Mouse (Mus musculus) bone marrow, adult 2 months (tissue): ENCODE results near the gene Olfr263. TPM values are rescaled to one million over a fixed set of nuclear protein-coding genes. Genes with fewer than 3 reads are reported as not detected.

ENCODE experiments used
- H3K27ac ChIP-seq: fragments of 200-500 bp; 2 replicates; pipeline ENCODE4 v1.5.1; 2012; ENCODE audit warnings: low read depth, mild to moderate bottlenecking, control low read depth, inconsistent platforms, low read length; ENCODE audit not compliant: control insufficient read depth, poor library complexity, insufficient read depth
- H3K4me1 ChIP-seq: fragments of 200-500 bp; 2 replicates; pipeline ENCODE4 v1.6.1; 2011; ENCODE audit warnings: low read length; ENCODE audit not compliant: control insufficient read depth, insufficient read depth
- H3K4me3 ChIP-seq: fragments of 200-500 bp; replicated peaks from 2 replicates; pipeline ENCODE3; 2011; ENCODE audit warnings: mild to moderate bottlenecking, low read depth, low read length, control low read depth; ENCODE audit not compliant: control insufficient read depth
- CTCF ChIP-seq: fragments of 200-500 bp; IDR thresholded peaks from 2 replicates; pipeline ENCODE4 v1.5.1; 2011; ENCODE audit warnings: low read length, control low read depth; ENCODE audit not compliant: control insufficient read depth, insufficient read depth
- POLR2A ChIP-seq: fragments of 200-500 bp; IDR thresholded peaks from 2 replicates; pipeline ENCODE4 v1.6.1; 2011; ENCODE audit warnings: low read depth, mild to moderate bottlenecking, control low read depth, low read length, borderline replicate concordance; ENCODE audit not compliant: control insufficient read depth
- WGBS: fragments of 180-500 bp; shearing (Covaris S2); methylation state at CpG from one replicate; pipeline ENCODE4 v1.1.7; 2018; 5-methylcytosine and 5-hydroxymethylcytosine counted together
- polyA plus RNA-seq: library from polyadenylated mRNA; stranded (reverse); fragments of >200 nt; gene quantifications from 2 replicates; pipeline ENCODE4 v1.2.4, GENCODE M21; 2011; ENCODE audit warnings: low replicate concordance; ENCODE audit not compliant: missing spikeins, insufficient read depth, insufficient read length

Olfr263 gene
- polyA plus RNA-seq, 1 experiment: not detected

- 28% methylated on average over 9 of the region's 9 CpGs for WGBS
- no peaks in the 10 kb centered on the region; the same call in 1 of the 2 replicates for H3K4me1 ChIP-seq
- H3K27ac ChIP-seq: no peak overlapping the region
- H3K4me3 ChIP-seq: no peak overlapping the region
- no peak for TF ChIP-seq CTCF
- no peak for TF ChIP-seq POLR2A
Observed at GRCm38 (mm10) chr13:21158071-21158470, 28.6 kb downstream of the Olfr263 start.

- Histone ChIP-seq H3K27ac (no peak overlapping the region), H3K4me3 (peak overlapping the region; percentile 55), H3K4me1 (no peaks in the 10 kb centered on the region; the same call in 1 of the 2 replicates)
- peak; percentile 69 for TF ChIP-seq CTCF
- no peak for TF ChIP-seq POLR2A
- 2% methylated on average over 19 of the region's 19 CpGs for WGBS
Observed at GRCm38 (mm10) chr13:21158785-21159474, 29.5 kb downstream of the Olfr263 start.

GRCm38 (mm10) chr13:21159475-21159819 is 30.0 kb downstream of the Olfr263 start:
- H3K4me1 ChIP-seq: no peaks in the 10 kb centered on the region; the same call in 1 of the 2 replicates
- H3K27ac ChIP-seq: no peak overlapping the region
- H3K4me3 ChIP-seq: peak overlapping the region; percentile 55
- WGBS: under 1% methylated on average over 15 of the region's 15 CpGs
- TF ChIP-seq CTCF: no peak
- TF ChIP-seq POLR2A: no peak

- no peak for TF ChIP-seq CTCF
- no peak for TF ChIP-seq POLR2A
- Histone ChIP-seq H3K4me3 (peak overlapping the region; percentile 54), H3K27ac (no peak overlapping the region), H3K4me1 (no peaks in the 10 kb centered on the region; the same call in 1 of the 2 replicates)
- WGBS: under 1% methylated on average over 16 of the region's 16 CpGs
Observed at GRCm38 (mm10) chr13:21160041-21160511, 30.6 kb downstream of the Olfr263 start.

GRCm38 (mm10) chr13:21160657-21161590 is 31.5 kb downstream of the Olfr263 start:
- no peak overlapping the region for H3K27ac ChIP-seq
- TF ChIP-seq POLR2A (no peak), CTCF (no peak)
- WGBS: under 1% methylated on average over 32 of the region's 32 CpGs
- H3K4me1 ChIP-seq: no peaks in the 10 kb centered on the region; the same call in 1 of the 2 replicates
- peak overlapping the region; percentile 58 for H3K4me3 ChIP-seq

GRCm38 (mm10) chr13:21161591-21161990 is 32.2 kb downstream of the Olfr263 start:
- Histone ChIP-seq H3K4me3 (no peak overlapping the region), H3K4me1 (no peaks in the 10 kb centered on the region; the same call in 1 of the 2 replicates), H3K27ac (no peak overlapping the region)
- TF ChIP-seq POLR2A (no peak), CTCF (no peak)
- 17% methylated on average over 2 of the region's 2 CpGs for WGBS

- Histone ChIP-seq H3K4me1 (no peaks in the 10 kb centered on the region; the same call in 1 of the 2 replicates), H3K27ac (no peak overlapping the region), H3K4me3 (no peak overlapping the region)
- 70% methylated on average over 5 of the region's 5 CpGs for WGBS
- TF ChIP-seq CTCF (no peak), POLR2A (no peak)
Observed at GRCm38 (mm10) chr13:21162591-21162990, 33.2 kb downstream of the Olfr263 start.

- TF ChIP-seq CTCF: no peak
- no peak for TF ChIP-seq POLR2A
- Histone ChIP-seq H3K4me1 (no peaks in the 10 kb centered on the region), H3K4me3 (peak overlapping the region; percentile 23), H3K27ac (no peak overlapping the region)
- under 1% methylated on average over 27 of the region's 27 CpGs for WGBS
Observed at GRCm38 (mm10) chr13:21166936-21167909, 37.8 kb downstream of the Olfr263 start.
